Mouse (Mus musculus) olfactory bulb, adult 2 months (tissue): ENCODE measurements around the gene Stil.

Experiments
- CTCF ChIP-seq: fragments of 200-500 bp; IDR thresholded peaks from 2 replicates; pipeline ENCODE4 v1.5.1; 2012; ENCODE audit warnings: low read depth, mild to moderate bottlenecking, low read length, moderate library complexity; ENCODE audit not compliant: insufficient read depth
- POLR2A ChIP-seq: fragments of 200-500 bp; IDR thresholded peaks from 2 replicates; pipeline ENCODE4 v1.6.1; 2012; ENCODE audit warnings: mild to moderate bottlenecking, low read depth, low read length, moderate library complexity; ENCODE audit not compliant: insufficient read depth

DNA sequence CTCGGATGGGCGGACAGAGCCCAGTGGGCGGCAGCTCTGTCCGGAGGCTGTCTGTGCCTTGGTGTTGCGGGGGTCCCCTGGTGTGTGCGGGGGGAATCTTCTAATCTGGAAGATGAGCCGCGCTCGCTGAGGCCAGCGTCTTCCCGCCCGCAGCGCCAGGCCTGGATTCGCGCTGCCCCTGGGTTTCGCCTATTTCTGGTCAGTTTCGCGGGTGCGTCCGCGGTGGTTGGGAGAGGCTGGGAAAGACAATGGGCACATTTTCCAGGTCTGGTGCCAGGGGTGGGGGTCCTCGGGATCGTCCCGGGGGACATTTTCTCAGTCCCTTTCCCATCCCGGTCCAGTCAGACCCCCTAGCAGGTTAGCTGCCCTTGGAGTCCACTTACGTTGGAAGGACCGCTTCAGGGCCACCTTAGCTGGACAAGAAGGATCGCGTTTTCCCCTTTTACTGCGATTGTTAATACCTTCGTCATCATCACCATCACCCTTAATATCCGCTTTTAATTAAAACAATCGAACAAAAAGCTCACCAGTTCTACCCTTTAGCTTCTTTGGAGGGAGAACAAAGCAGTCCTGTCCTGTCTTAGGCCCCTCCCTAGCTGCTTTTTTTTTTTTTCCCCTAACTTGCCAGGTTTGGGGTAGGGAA lies 57.8 kb downstream of the Stil start:
- TF ChIP-seq POLR2A (no peak), CTCF (no peak)
